8 mouse cellular contexts compared by ENCODE assay signal in the genomic region with DNA sequence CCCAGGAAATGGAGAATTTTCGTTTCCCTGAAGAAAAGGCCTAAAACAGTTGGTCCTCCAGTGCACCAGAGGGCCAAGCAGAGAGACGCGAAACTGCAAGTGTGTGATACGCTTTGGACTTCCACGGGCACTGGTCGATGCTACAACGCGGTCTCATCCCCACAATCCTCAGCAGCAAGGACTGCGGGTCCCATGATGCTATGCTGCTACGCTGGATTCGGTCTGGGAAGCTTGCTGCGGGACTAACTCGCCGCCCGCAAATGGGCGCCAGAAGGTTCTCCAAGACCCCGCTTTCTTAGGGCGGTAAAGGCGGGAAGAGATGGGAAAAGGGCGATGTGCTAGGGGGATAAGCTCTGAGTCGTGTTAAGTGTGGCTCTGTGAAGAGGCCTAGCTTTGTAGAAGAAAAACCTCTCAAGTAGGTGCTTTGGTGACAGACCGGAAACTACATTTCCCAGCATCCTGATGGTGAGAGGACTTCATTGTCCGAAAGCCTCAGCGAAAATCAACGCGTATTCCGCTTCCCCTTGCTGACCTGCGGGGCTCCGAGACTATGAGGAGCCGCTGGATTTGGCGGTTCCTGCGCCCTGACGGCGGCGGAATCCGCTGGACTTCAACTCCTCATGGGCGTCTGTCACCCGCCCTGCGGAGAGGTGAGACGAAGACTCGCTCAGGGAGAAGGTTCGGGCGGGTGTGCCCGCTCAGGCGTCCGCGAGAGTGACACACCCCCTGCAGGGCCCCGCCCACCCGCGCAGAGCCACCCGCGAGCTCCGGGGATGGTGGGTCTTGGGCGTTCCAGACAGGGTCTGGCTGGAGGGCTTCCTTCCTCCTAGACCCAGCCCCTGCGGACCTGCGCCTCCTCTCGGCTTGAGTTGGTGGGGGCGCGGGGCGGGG. TPM values are rescaled to one million over a fixed set of nuclear protein-coding genes. Genes with fewer than 3 reads are reported as not detected.
DNase-seq lines count a peak whose midpoint lies in the region; ATAC-seq and TF ChIP-seq lines count a peak whose summit lies in the region.

A gene (plus strand): TSS at position 164 of the 891 bp plus-strand sequence.

- peak; percentile 94 for ATAC-seq in CD4-positive, CD25-positive, alpha-beta regulatory T cell, adult 4 months
- peak; percentile 98 for ATAC-seq in heart, embryonic 14.5 days (ENCODE audit: insufficient number of reproducible peaks, insufficient read depth, low FRiP score, low read depth)
- ATAC-seq in liver, embryonic 11.5 days (replicated peaks; ENCODE audit: low FRiP score) = peak; percentile 92

- peak; percentile 86 for TF ChIP-seq POLR2A in myocyte (IDR thresholded peaks at IDR 0.05; ENCODE audit: insufficient read length, low read depth)

- peak within 1 kb of the TSS; percentile 84 for H3K9ac ChIP-seq in heart, embryonic 14.5 days (ENCODE audit: low read length)
- peak within 1 kb of the TSS; percentile 82 for H3K9ac ChIP-seq in liver, embryonic 11.5 days (ENCODE audit: low read depth, low read length)

- peak within 1 kb of the TSS; percentile 83 for H3K4me3 ChIP-seq in forebrain, embryonic 10.5 days
- H3K4me3 ChIP-seq in heart, embryonic 14.5 days (ENCODE audit: control insufficient read depth in 1 of 2, insufficient read depth in 1 of 2, low read depth in 1 of 2, low read length in 2 of 2) = peak within 1 kb of the TSS; percentile 77 to 78
- peak within 1 kb of the TSS; percentile 85 for H3K4me3 ChIP-seq in liver, embryonic 11.5 days (ENCODE audit: low read depth, low read length)
- H3K4me3 ChIP-seq in myocyte = peak within 1 kb of the TSS; percentile 59

- H3K36me3 ChIP-seq in forebrain, embryonic 10.5 days (replicated peaks) = peaks cover 7% of the 10 kb centered on the region; the same call in 1 of the 2 replicates
- H3K36me3 ChIP-seq in heart, embryonic 14.5 days (ENCODE audit: control insufficient read depth, insufficient read depth, low read length) = peaks cover 10% of the 10 kb centered on the region
- no peaks in the 10 kb centered on the region for H3K36me3 ChIP-seq in liver, embryonic 11.5 days (ENCODE audit: control insufficient read depth, insufficient read depth, low read length)
- no peaks in the 10 kb centered on the region for H3K36me3 ChIP-seq in myocyte (ENCODE audit: control insufficient read depth, insufficient read depth)

- under 1% methylated on average over 60 of the region's 60 CpGs for WGBS in forebrain, embryonic 10.5 days
- WGBS in heart, embryonic 14.5 days = under 1% methylated on average over 60 of the region's 60 CpGs
- WGBS in liver, embryonic 11.5 days = 1% methylated on average over 60 of the region's 60 CpGs

- H3K4me2 ChIP-seq in heart, embryonic 14.5 days (ENCODE audit: low read length) = peak within 1 kb of the TSS; percentile 83
- peak within 1 kb of the TSS; percentile 72 for H3K4me2 ChIP-seq in liver, embryonic 11.5 days
- peak within 1 kb of the TSS; percentile 89 for H3K4me2 ChIP-seq in myocyte (ENCODE audit: low read depth)

- H3K27ac ChIP-seq in forebrain, embryonic 10.5 days = peak within 1 kb of the TSS; percentile 95
- H3K27ac ChIP-seq in heart, embryonic 14.5 days (replicated peaks in 1 of 2; ENCODE audit: control insufficient read depth in 1 of 2, insufficient read depth in 1 of 2, low read depth in 2 of 2, low read length in 2 of 2) = peak within 1 kb of the TSS; percentile 93 to 94
- H3K27ac ChIP-seq in liver, embryonic 11.5 days (ENCODE audit: low read depth, low read length) = peak within 1 kb of the TSS; percentile 74

- H3K27me3 ChIP-seq in forebrain, embryonic 10.5 days (ENCODE audit: poor library complexity, severe bottlenecking) = no peaks in the 10 kb centered on the region
- no peaks in the 10 kb centered on the region for H3K27me3 ChIP-seq in heart, embryonic 14.5 days (ENCODE audit: control insufficient read depth, insufficient read depth, low read length)
- no peaks in the 10 kb centered on the region for H3K27me3 ChIP-seq in liver, embryonic 11.5 days (replicated peaks; ENCODE audit: control insufficient read depth, insufficient read depth, low read length)
- no peaks in the 10 kb centered on the region for H3K27me3 ChIP-seq in myocyte (ENCODE audit: control insufficient read depth, insufficient read depth, insufficient read length)

- no peaks in the 10 kb centered on the region for H3K79me2 ChIP-seq in myocyte (ENCODE audit: control insufficient read depth, insufficient read depth)

- H3K9me3 ChIP-seq in forebrain, embryonic 10.5 days = no peaks in the 10 kb centered on the region
- no peaks in the 10 kb centered on the region for H3K9me3 ChIP-seq in heart, embryonic 14.5 days (ENCODE audit: control insufficient read depth, low read length)
- no peaks in the 10 kb centered on the region for H3K9me3 ChIP-seq in liver, embryonic 11.5 days (ENCODE audit: control insufficient read depth, low read length)

- peak within 1 kb of the TSS; percentile 32 for H3ac ChIP-seq in myocyte (ENCODE audit: control insufficient read depth, insufficient read length)

- peak; percentile 84 for DNase-seq in c-Kit-positive CD71-positive TER-119-negative erythroid progenitor cells, embryonic 14.5 days (ENCODE audit: low read depth)
- peak; percentile 88 for DNase-seq in forebrain, embryonic 10.5 days (ENCODE audit: extremely low spot score, low spot score)
- peak; percentile 89 for DNase-seq in kidney, postnatal 10 days
- peak; percentile 89 for DNase-seq in liver, embryonic 11.5 days (ENCODE audit: low spot score)
- peak; percentile 71 to 82 for DNase-seq in spleen, postnatal 4 days (ENCODE audit: low spot score in 2 of 2)

- H3K4me1 ChIP-seq in forebrain, embryonic 10.5 days = peaks cover 13% of the 10 kb centered on the region
- peaks cover 0 to 4% of the 10 kb centered on the region in 2 experiments; a peak in 2 of 4 replicates for H3K4me1 ChIP-seq in heart, embryonic 14.5 days (ENCODE audit: control insufficient read depth in 2 of 2, insufficient read depth in 2 of 2, low read length in 2 of 2)
- no peaks in the 10 kb centered on the region for H3K4me1 ChIP-seq in liver, embryonic 11.5 days (replicated peaks; ENCODE audit: control insufficient read depth, insufficient read depth, low read length)

TF ChIP-seq in myocyte, 11 proteins besides CTCF, POLR2A, EP300 and RAD21:
- TF ChIP-seq USF1 (IDR thresholded peaks at IDR 0.05; ENCODE audit: low read depth) (no peak), TCF3 (IDR thresholded peaks at IDR 0.05; ENCODE audit: insufficient read length, low read depth) (no peak), TCF12 (IDR thresholded peaks at IDR 0.05; ENCODE audit: insufficient read depth, poor library complexity, severe bottlenecking) (no peak), SRF (IDR thresholded peaks at IDR 0.05; ENCODE audit: control insufficient read depth, insufficient read length, low read depth) (no peak), CEBPB (IDR thresholded peaks at IDR 0.05; ENCODE audit: insufficient read depth, poor library complexity, severe bottlenecking) (no peak), MYOD1 (IDR thresholded peaks at IDR 0.05; ENCODE audit: control insufficient read depth in 1 of 3, insufficient read length in 2 of 3, low read depth in 2 of 3) (no peak), MAX (IDR thresholded peaks at IDR 0.05; ENCODE audit: low read depth) (no peak), REST (IDR thresholded peaks at IDR 0.05; ENCODE audit: insufficient read depth, insufficient read length) (no peak), POLR2AphosphoS2 (IDR thresholded peaks at IDR 0.05; ENCODE audit: insufficient read length, low read depth) (peak; percentile 53), E2F4 (IDR thresholded peaks at IDR 0.05; ENCODE audit: insufficient read depth) (no peak), MYOG (IDR thresholded peaks at IDR 0.05; ENCODE audit: control insufficient read depth in 1 of 3, insufficient read depth in 1 of 3, insufficient read length in 2 of 3, low read depth in 2 of 3) (peak in 1 of 3 experiments; percentile 21)

RNA-seq across cellular contexts. Expression of the gene that starts here (rescaled TPM):
- polyA plus RNA-seq in CD4-positive, CD25-positive, alpha-beta regulatory T cell, adult 4 months (2017; shearing (Covaris generic)) = 10 to 100 TPM; 16.6 to 18.8 TPM
- 63.2 and 65.2 TPM in 2 replicates for polyA plus RNA-seq in forebrain, embryonic 10.5 days (2016; fragmentation: Nextera tagmentation; extraction: Ambion mirVana)
- polyA plus RNA-seq in heart, embryonic 14.5 days (2014; fragmentation: Nextera tagmentation; extraction: Ambion mirVana) = 56.7 and 59.9 TPM in 2 replicates
- polyA plus RNA-seq in liver, embryonic 11.5 days (2014; fragmentation: Nextera tagmentation; extraction: Ambion mirVana) = 31.2 and 31.7 TPM in 2 replicates
- polyA plus RNA-seq in myocyte (2012; fragmentation: generic; extraction: Trizol) = 10.6 TPM

Comparison
In these comparisons a context has a peak if more than half of its experiments do, and no peak if none do; other contexts are left out.
1. Peak in every context shown above with its lines: DNase-seq, ATAC-seq, H3K4me3 ChIP-seq and H3K27ac ChIP-seq.